Mouse (Mus musculus): ENCODE measurements at regions not wholly inside any gene's neighbourhood (a gene's known extent, or its start where the extent isn't known, plus 50 kb on each side); places are given as distances from the start of the nearest gene placed in this dataset.
A peak's percentile ranks its signal among the peaks of the same experiment; 100 is the strongest.

- no peak for DNase-seq (ENCODE audit: low spot score in 2 of 2)
Observed at GRCm38 (mm10) chr2:178924456-178925115, 494.3 kb downstream of the Cdh26 start.

- no peak for DNase-seq (ENCODE audit: low spot score in 2 of 2)
Observed at GRCm38 (mm10) chr2:178927038-178927660, 496.8 kb downstream of the Cdh26 start.

- peak; percentile 8 to 63 for DNase-seq (ENCODE audit: low spot score in 2 of 2)
Observed at GRCm38 (mm10) chr2:178929033-178929432, 498.7 kb downstream of the Cdh26 start.

GRCm38 (mm10) chr2:178930125-178930524 lies 499.8 kb downstream of the Cdh26 start:
- no peak for DNase-seq (ENCODE audit: low spot score in 2 of 2)

DNA sequence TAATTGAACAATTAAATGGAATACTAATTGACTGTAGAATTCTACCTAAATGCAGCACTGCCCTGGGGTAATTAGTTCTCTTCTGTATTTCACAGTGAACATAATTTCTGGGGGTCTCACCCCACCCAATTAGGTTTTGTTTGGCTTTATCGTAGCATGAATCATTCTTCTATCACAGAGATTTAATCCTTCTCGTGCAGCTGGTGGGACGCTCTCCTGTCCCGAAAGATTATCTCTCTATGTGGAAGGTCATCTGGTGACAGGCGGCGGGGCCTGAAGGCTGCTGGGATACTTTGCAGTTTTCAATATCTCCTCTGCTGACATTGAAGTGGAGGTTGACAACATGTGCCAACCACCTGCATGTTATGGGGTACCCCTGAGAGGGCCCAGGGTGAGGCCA lies 493.8 kb upstream of the Cdh4 start:
- no peak for DNase-seq (ENCODE audit: low spot score in 2 of 2)

DNA sequence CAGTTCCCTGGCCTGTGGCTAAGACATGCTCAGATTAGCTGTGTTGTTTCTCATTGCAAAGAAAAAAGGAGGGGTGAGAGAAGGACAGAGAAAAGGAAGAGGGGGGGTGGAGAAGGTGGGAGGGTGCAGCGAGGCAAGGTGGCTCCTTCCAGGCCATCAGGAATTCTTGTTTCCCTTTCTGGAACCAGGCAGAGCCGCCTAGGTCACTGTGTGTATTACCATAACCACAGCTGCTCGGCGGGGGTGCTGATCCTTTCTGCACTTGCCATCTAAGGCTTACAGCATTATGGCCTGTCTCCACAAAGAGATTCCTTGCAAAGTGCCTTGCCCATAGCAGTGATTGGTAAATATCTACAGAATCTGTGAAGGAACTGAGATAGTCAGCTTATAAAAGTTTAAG lies 493.1 kb upstream of the Cdh4 start:
- no peak for DNase-seq (ENCODE audit: low spot score in 2 of 2)

DNA sequence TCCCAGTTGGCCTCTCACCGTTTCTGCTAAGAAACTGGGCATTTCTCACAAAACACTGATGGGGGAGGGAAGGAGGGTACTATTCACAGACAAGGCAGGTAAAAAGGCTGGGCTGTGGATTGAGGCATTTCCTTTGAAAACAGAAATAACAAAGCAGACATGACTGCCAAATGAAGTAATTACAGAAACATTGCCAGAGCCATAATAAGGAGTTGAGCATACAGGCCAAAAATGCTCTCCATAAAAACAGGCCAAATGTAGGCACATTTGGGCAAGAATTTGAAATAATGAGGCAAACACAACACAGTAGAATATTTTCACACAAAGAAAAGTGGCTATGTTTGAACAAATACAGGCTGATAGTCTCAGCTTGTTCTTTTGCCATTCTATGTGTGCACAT lies 491.9 kb upstream of the Cdh4 start:
- no peak for DNase-seq (ENCODE audit: low spot score in 2 of 2)

GRCm38 (mm10) chr2:178954420-178955067 lies 487.7 kb upstream of the Cdh4 start:
- no peak for DNase-seq (ENCODE audit: low spot score in 2 of 2)

DNA sequence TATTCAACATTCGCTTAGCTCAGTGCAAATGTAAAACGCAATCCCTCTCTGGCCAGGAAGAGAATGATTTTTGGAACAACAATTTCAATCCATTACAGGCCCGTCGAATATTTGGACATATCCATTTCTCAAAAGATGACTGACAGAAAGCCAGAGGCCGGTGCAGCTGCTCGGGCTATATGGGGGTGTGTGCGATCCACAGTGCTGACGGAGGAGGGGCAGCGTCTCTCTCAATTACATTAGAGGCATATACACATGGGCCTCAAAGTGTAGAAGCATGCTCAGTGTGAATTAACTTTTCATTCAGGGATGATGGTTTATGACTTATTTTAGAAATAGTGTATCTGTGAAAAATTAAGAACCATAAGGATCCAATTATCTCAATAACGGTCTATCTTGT lies 483.4 kb upstream of the Cdh4 start:
- no peak for DNase-seq (ENCODE audit: low spot score in 2 of 2)

GRCm38 (mm10) chr2:178959603-178960002 lies 482.6 kb upstream of the Cdh4 start:
- DNase-seq (ENCODE audit: low spot score in 2 of 2): no peak

DNA sequence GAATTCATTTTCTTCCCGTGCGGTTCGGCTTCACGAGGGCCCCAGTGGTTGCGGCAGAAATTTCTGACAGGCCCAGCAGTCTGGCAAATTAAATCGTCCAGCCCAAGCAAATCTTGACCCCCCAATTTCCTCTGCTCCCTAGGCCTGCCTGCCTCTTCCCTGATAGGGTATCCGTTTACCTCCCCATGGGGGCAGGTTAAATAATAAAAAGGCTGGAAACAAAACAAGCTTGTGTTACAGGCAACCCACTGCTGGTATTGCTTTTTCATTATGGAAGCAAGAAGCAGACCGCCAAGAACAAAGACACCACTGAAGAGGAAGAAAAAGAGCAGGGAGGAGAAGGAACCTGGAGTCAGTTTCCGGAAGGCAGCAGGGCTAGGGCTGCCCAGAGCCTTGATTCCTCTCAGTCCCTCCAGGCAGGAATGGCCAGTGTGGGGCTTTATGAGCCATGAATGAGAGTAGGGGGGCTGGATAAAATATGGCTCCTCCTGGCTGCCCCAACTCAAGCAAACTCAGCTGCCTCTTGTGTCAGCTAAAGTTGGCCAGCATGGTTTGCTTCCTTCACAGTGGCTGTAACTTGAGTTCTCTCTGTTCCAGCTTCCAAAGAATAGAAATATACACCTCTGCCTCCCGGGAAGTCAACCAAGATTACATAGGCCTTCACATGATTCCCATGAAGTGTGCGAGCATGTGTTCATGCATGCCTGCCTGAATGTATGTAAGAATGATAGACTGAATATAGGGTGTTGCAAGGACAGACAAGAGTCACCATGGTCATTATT lies 474.5 kb upstream of the Cdh4 start:
- no peak for DNase-seq (ENCODE audit: low spot score in 2 of 2)

- no peak for DNase-seq (ENCODE audit: low spot score in 2 of 2)
Observed at GRCm38 (mm10) chr2:178969732-178970131, 472.5 kb upstream of the Cdh4 start.

DNA sequence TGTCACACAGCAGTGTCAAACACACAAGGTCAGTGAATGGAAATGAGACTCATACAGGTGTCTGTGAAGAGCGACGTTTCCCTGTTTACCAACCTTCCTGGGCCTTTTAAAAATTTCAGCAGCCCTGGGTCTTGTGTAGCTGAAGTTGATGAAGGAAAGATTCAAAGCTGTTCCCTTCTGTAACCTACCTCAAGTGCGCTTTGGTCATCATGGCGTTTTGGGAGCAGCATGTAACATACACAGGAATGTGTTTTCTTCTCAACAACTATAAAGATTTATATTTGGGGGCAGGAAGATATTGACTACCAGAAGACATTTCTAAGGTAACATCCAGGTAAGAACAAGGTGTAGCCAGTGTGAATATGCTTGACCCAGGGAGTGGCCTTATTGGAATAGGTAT lies 466.9 kb upstream of the Cdh4 start:
- no peak for DNase-seq (ENCODE audit: low spot score in 2 of 2)

DNA sequence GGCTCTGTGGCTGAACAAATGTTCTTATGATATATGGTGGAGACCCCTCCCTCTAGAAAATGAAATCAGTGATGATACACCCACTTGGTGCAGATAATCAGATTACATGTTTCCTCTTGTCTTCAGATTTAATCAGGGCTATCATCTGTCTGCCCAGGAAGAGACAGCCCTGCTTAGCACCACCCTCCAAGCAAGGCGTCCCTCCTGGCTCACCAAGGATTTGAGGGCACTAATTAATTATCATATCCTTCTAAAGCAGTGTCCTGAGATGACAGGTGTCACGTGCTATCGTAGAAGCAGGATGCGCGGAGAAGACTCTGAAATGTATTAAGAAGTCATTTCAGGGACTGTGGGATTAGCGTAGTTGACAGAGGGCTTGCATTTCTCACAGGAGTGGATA lies 466.2 kb upstream of the Cdh4 start:
- no peak for DNase-seq (ENCODE audit: low spot score in 2 of 2)

- DNase-seq (ENCODE audit: low spot score in 2 of 2): no peak
Observed at GRCm38 (mm10) chr2:178976495-178976894, 465.7 kb upstream of the Cdh4 start.

DNA sequence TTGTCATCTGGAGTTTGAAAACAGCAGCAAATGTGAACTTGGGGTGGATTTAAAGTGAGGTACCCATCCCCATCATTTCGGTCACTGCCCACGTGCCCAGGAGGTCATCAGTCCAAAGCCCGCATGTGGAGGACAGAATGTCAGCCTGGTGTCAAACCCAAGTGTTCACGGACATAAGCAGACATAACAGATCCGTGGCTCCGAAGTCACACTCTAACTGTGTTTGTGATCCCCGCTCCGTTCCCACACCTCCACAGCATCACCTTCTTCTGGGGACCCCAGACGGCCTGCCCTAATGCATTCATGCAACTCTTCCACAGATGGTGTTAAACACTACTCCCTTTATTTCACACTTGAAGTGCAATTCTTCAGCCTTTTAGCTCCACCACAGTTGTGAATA lies 462.8 kb upstream of the Cdh4 start:
- no peak for DNase-seq (ENCODE audit: low spot score in 2 of 2)

- DNase-seq (ENCODE audit: low spot score in 2 of 2): no peak
Observed at GRCm38 (mm10) chr2:178981736-178982502, 460.3 kb upstream of the Cdh4 start.

GRCm38 (mm10) chr2:178983801-178984200 lies 458.4 kb upstream of the Cdh4 start:
- DNase-seq (ENCODE audit: low spot score in 2 of 2): no peak

DNA sequence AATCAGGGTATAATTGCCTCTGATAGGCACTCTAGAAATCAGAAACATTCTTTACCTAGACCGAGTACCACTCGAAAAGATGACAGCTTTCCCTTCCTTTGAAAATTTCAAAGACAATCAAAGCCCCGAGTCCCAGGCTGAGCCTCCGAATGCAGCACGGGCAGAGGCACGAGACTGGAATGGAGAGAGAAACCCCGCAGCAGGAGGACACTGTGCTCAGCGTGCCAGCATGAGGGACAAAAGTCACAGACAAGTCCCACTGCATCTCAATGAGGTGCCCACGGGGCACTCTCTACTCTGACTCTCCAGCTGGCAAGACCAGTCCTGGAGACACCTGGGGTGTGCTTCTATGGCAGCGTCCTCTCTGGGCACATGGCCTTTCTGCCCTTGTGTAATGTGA lies 454.3 kb upstream of the Cdh4 start:
- no peak for DNase-seq (ENCODE audit: low spot score in 2 of 2)

- DNase-seq (ENCODE audit: low spot score in 2 of 2): no peak
Observed at GRCm38 (mm10) chr2:178989291-178989690, 452.9 kb upstream of the Cdh4 start.

GRCm38 (mm10) chr2:178989784-178990183 lies 452.4 kb upstream of the Cdh4 start:
- DNase-seq (ENCODE audit: low spot score in 2 of 2): no peak

DNA sequence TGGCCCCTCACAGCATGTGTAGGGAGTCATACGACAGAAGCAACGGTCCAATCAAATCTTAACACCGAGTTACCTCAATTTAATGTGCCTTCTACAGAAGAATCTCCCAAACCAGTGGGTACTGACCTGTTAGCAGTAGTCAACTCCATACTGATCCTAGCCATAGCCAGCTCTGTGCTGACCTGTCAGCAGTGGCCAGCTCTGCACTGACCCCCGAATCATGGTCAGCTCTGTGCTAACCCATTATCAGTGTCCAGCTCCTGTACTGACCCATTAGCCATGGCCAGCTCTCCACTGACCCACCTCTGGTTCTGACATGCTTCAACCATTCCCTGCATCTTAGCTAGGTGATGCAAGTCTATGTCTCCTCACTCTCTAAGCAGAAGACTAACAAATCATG lies 451.3 kb upstream of the Cdh4 start:
- no peak for DNase-seq (ENCODE audit: low spot score in 2 of 2)
